Mouse (Mus musculus) cerebellum, postnatal 36 days (tissue): ENCODE results near the gene Gm9046.
"Not testable (repeated sequence)": the region's sequence is repeated elsewhere in the genome, so short reads cannot be mapped to it uniquely, and the experiment has no call there.

Source experiments
- DNase-seq, 2 experiments: peaks; one replicate each; pipeline ENCODE4 v3.0.0; 2021 to 2022; ENCODE audit warnings: mixed read lengths in 2 of 2

Gene Gm9046

GRCm38 (mm10) chr10:118343155-118343554, at the start of gene Gm9046:
Gene Gm9046, minus strand, starts transcription at chr10:118343255.
- not testable (repeated sequence) for DNase-seq

- DNase-seq, result peak; percentile 75
Measured at GRCm38 (mm10) chr10:118370443-118370842, 27.4 kb upstream of the Gm9046 start.

GRCm38 (mm10) chr10:118369518-118369917, 26.5 kb upstream of the Gm9046 start:
- no peak for DNase-seq

GRCm38 (mm10) chr10:118354005-118354404, 10.9 kb upstream of the Gm9046 start, which contains the start of gene Gm9049:
Gene Gm9049, minus strand, starts transcription at chr10:118354105.
- DNase-seq, result not testable (repeated sequence)

GRCm38 (mm10) chr10:118348579-118348978, 5.5 kb upstream of the Gm9046 start, which contains the start of gene Gm9048:
Gene Gm9048, minus strand, starts transcription at chr10:118348679.
- not testable (repeated sequence) for DNase-seq

GRCm38 (mm10) chr10:118337731-118338130, 5.3 kb downstream of the Gm9046 start, which contains the start of gene Gm9045:
Gene Gm9045, minus strand, starts transcription at chr10:118337831.
- not testable (repeated sequence) for DNase-seq

GRCm38 (mm10) chr10:118332308-118332707, 10.7 kb downstream of the Gm9046 start, which contains the start of gene Gm9044:
Gene Gm9044, minus strand, starts transcription at chr10:118332408.
- not testable (repeated sequence) for DNase-seq

- DNase-seq, result not testable (repeated sequence)
Measured at GRCm38 (mm10) chr10:118326869-118327268, 16.2 kb downstream of the Gm9046 start, which contains the start of gene Gm9040. Gene Gm9040, minus strand, starts transcription at chr10:118326969.

- no peak for DNase-seq
Measured at GRCm38 (mm10) chr10:118319024-118319423, 24.0 kb downstream of the Gm9046 start.

GRCm38 (mm10) chr10:118302133-118302532, 40.9 kb downstream of the Gm9046 start:
- DNase-seq, result not testable (repeated sequence)

- no peak for DNase-seq
Measured at GRCm38 (mm10) chr10:118294938-118295337, 48.1 kb downstream of the Gm9046 start, which contains the start of gene Iltifb. Gene Iltifb, minus strand, starts transcription at chr10:118295038.
